Mouse (Mus musculus) fibroblast of lung, adult 2 months (primary cell): ENCODE data around the gene Cldn11.
A peak's percentile ranks its signal among the peaks of the same experiment; 100 is the strongest.

ENCODE experiments used
- DNase-seq: peaks from one replicate; pipeline ENCODE4 v3.0.0-alpha.2; 2011; ENCODE audit warnings: low read depth

Gene Cldn11

DNA sequence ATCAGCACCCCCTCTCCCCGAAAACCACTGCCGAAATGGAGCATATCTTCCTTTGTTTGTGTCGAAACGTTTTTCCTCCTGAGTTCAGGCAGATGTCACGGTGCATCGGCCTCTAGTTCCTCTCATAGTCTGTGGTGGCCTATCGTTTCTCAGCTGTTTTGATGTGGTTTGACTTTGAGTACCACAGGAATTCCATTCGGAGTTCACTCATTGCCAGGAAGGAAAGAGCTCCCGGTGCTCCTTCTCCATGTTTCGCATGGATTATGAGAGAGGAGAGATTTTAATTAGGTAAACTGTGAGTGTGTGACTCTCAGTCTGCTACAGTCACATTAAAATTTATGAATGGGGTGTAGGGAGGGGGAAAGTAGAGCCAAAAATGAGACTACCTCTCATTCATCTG is 10.3 kb downstream of the Cldn11 start:
- no peak for DNase-seq

DNA sequence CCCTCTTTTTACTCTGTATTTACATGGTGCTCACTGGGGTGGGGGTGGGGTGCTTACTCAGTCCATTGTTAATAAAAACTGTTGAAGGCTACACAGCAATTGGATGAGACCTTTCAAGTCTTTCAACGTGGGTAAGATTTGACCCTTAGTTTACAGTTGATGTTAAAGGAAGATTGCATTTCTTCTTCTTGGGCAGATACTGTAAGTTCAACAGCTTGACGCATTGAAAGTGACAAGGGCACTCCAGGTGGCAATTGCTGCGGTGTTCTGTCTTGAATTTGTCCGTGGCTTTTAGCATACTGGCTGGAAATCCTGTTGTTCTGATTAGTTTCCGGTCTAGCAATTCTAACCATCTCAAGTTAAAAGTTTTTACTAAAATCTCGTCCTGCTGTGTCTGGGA is 11.6 kb downstream of the Cldn11 start:
- DNase-seq, result no peak

DNA sequence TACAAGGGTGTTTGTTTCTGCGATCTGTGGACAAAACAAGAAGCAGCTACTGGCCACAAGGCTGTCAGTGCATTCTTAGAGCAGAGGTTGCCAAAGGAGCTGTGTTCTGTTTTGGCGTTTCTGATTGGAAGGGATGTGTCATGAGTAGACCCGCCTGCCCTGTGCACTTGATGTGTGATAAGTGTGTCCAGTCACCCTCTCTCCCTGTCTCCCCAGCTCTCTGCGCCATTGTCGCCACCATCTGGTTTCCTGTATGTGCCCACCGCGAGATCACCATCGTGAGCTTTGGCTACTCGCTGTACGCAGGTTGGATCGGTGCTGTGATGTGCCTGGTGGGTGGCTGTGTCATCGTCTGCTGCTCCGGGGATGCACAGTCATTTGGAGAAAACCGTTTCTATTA is 13.1 kb downstream of the Cldn11 start:
- no peak for DNase-seq

DNA sequence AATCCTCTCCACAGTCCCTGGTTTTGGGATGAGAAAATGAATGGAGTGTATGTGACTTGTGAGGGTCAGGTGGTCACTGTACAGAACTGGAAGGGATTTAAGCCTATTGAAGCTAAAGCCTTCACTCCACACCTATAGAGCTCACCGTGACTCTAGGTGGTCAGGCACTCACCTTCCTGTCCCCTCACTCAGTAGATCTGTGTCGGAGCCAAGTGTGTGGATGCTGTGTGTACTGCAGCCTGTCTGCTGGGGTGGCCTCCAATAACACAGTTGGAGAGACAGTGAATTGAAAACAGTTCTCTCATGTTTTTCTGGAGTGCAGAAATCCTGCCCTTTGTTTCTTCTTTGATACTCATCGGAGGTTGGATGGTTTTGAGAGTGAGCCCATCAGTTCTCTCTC is 16.1 kb downstream of the Cldn11 start:
- no peak for DNase-seq

DNA sequence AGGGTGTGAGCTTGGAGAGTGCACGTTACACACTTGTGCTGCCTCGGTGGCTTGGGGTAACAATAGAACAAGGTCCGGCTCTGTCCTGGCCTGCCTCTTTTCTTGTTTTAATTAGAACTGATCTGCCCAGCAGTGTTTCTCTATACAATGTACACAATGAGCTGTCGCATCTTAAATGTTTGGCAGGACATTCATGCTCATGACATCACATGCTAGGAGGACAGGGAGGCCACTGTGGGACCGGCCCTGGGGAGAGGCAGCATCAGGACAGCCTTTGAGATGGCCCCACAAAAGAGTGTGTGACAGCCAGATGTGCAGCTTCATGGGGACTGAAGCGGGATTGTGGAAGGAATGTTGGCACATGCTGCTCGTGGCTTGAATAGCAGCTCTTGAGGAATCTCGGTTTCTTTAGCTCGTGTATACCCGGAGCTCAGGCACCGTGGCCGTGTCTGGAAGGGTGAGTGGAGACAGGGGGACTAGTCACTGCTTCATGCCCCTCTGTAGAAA is 16.7 kb downstream of the Cldn11 start:
- no peak for DNase-seq

DNA sequence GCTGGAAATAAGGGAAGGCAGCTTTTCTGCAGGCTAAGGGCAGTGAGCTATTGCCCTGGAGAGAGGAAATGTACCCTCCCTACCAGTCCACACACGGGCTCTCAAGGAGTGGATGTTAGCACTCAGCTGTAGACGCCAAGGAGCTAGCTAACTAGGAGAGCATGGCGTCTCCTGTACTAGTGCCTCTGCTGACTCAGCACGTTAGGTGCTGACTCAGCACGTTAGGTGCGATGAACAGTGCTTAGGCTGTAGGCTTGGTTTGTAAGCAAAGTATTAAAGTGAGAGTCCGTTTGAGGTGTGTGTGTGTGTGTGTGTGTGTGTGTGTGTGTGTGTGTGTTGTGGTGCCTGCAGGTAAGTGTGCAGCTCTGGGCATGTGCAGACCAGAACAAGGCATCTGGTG is 40.6 kb downstream of the Cldn11 start:
- DNase-seq, result no peak

DNA sequence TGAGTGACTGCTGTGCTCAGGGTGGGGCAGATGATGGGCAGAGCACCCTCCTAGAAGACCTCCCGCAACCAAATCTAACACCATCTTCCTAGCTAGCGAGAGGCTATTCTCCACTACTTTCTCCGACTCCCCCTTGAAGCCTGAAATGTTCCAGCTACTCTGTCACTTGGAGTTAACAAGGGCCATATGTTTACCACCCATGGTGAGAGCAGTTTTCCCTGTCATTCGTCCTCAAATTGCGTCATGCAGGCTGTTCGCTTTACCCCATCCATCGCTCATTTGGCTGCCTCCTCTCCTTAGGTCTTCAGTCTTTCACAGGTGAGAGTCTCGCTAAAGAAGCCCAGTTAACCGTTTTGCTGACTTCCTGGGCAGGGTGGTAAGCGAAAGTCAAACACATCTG is 41.7 kb downstream of the Cldn11 start:
- no peak for DNase-seq

DNA sequence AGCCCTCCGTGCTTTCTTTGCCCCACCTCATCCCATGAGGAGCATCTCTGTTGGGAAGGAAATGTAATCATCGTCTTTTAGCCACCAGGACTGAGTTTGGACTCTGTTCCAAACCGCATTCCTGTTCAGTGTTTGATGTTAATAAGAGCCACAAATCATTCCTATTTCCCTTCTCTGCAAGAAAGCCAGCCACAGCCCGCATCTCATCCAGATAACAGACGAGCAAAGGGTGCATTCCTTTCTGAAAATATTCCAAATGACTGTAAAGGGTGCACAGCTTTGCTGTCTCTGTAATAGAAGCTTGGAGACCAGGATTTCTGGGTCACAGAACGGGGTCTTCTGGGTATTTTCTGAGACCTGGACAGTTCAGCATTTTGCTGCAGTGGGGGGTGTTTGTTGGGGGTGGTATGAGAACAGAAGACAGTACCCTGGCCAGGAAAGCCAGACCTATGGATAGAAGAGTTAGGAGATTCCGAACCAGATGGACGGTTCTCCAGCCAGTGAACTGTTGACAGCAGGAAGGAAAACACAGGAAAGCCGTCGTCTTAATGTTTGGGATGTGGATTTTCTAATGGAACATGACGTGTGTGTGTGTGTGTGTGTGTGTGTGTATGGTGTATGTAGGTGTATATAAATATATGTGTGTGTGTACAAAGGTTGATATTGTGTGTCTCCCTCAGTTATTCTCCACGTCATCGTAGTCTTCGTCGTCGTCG is 49.6 kb downstream of the Cldn11 start:
- DNase-seq, result no peak

DNA sequence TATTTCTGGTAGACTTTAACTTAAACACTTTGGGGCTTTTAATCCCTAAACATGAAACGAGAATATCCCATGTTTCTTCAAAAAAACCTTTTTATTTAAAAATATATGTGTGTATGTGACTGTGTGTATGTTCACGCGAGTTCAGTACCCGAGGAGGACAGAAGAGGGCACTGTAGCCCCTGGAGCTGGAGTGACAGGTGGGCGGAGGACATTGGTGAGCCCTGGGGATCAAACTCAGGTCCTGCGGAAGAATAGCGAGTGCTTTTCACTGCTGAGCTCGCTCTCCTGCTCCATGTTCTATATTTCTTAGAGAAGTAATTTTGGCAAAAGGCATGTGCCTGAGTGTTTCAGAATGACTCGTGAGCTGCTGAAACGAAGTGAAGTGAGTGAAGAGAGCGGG is 54.2 kb downstream of the Cldn11 start:
- DNase-seq, result no peak

DNA sequence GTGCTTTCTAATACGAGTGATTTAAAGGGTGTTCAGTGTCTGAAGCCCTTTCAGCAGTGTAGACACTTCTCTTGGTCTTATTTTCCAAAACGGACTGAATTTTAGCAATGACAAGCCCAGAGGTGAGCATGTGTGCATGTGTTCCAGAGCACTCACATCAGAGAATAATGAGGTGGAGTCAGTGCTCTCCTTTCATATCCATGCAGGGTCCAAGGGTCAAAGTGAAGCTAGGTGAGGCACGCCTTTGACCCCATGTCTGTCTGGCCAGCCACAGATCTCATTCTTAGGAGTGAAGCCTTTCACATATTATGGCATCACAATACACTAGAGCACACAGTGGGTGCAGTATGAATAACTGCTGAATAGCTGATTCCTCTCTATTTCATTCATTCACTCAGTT is 55.4 kb downstream of the Cldn11 start:
- no peak for DNase-seq

DNA sequence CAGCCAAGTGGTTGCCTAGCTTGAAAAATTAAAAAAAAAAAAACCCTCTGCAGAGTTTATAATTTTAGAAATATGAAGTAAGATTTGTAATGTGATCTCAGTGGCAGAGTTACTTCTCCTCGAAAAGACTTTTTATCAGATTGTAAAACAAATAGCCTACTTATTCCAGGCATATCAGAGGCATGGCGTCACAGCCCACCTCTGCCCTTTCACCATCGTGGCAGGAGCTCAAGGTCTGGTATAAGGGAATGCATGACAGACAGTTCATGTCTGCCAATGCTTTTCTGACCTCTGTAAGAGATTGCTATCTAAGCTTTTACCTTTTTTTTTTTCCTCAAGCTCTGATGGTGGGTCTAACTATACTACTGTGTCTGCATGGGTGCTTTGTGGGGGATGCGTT is 58.3 kb downstream of the Cldn11 start:
- peak; percentile 68 for DNase-seq

DNA sequence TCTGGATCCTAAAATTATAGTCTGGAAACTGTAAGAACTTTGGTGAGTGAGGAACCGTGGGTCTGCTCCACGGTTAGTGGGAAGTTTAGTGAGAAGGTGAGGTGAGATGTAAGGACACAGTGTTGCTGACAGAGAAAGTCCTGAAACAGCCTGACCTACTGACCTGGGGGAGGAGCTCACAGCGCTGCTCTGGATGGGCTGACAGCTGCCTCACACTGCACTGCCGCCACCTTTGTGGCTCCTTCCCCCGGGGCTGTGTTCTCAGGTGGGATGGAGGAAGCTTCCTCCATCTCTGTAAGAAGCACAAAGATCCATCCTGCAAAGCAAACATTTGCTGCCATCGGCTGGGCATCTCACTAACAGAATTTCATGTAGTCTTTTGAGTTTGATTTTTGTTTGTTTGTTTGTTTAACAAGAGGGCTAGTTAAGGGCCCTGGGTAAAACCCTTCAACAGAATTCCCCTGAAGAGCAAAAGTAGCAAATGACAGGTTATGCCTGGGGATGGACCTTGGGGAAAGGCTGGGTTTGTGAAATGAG is 58.8 kb downstream of the Cldn11 start:
- no peak for DNase-seq

DNA sequence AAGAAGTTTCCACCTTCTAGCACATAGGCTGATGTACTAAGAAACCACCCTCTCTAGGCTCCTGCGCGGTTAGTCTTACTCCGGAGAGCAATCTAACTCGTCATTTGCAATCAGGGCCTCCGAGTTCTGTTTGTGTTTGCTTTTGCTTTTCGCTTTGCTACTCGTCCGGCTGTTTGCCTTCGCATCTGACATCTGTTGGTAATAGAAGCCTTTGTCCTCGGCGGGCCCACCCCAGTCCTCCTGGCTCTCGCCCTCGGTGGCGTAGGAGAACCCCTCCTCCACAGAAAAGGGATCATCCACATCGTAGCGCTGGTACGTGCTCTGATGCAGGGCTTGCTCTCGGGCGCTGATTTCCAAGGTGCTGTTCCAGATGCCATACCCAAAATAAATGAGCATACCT is 59.3 kb downstream of the Cldn11 start:
- no peak for DNase-seq

DNA sequence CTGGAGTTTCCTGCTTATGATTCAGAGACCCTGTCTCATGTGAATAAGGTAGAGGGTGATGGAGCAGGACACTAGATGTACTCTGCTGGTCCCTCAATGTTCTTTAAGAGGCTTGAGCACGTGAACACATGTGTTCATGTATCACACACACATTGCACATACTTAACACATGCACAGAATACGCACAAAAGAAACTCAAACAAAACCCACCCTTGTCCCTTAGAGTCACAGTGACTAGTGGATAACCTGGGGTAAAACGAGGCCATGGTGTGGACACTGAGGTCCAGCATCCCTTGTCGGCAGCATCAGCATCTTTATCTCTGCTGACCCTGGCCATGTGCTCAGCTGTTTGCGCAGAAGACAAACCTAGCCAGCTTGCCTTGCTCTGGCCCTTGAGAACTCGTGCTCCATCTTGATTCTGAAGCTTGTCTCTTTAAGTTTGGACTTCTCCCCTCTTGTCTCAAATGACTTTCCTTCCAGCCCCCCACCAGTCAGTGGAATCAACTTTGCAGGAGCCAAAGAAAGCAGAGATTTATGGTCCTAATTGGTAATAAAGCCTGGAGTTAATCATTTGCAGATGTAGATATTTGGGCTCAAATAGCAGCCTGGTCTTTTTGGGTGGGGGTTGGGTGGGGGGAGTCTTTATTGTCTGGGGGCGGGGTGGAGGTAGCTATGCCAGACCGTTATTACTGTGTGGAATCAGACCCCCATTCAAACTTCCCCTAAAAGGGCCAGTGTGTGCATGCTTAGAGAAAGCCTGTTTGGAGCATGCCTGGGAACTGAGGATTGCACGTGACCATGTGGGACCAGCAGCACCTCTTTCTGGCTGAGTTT is 62.7 kb downstream of the Cldn11 start:
- no peak for DNase-seq

DNA sequence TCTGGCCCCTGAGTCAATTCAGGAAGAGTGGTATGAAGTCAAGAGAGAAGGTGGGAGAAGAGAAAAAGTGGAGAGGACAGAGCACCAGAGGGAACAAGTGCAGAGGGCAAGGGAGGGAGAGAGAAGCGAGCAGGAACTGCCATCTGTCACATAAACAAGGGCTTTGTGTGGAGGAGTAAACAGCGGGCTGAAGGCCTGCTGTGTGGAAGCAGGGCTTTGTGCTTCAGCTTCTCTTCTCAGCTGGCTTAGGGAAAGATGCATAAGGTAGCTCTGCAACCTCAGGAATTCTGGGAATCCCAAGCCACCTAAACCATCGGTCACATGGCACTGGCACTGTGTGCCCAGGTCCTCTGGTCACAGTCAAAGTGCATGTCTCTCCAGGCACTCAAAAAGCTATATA is 64.1 kb downstream of the Cldn11 start:
- DNase-seq, result no peak
